Mouse (Mus musculus): ENCODE measurements around the gene Rln1. TPM values are rescaled to one million over a fixed set of nuclear protein-coding genes. Genes with fewer than 3 reads are reported as not detected.

Rln1 gene
- polyA plus RNA-seq, 1 experiment from 2014 or later, result 2.2 TPM

Other genes starting within 250 kb of the Rln1 start
- gene Rcl1, start 233.3 kb downstream of the Rln1 start, polyA plus RNA-seq (2015; fragmentation: Nextera tagmentation; extraction: Ambion mirVana), result 32.8 and 34.6 TPM in 2 replicates
- gene Jak2, start 82.8 kb downstream of the Rln1 start, polyA plus RNA-seq (2015; fragmentation: Nextera tagmentation; extraction: Ambion mirVana), result 12.5 TPM in 2 replicates
- 2.7 and 3.5 TPM in 2 replicates for gene Insl6, start 9.3 kb downstream of the Rln1 start, polyA plus RNA-seq (2015; fragmentation: Nextera tagmentation; extraction: Ambion mirVana)
- 92.6 and 99.2 TPM in 2 replicates for gene Plgrkt, start 32.7 kb upstream of the Rln1 start, polyA plus RNA-seq (2015; fragmentation: Nextera tagmentation; extraction: Ambion mirVana)
- gene Cd274, start 32.8 kb upstream of the Rln1 start, polyA plus RNA-seq (2015; fragmentation: Nextera tagmentation; extraction: Ambion mirVana), result 0.39 and 0.52 TPM in 2 replicates
- gene Pdcd1lg2, start 76.2 kb upstream of the Rln1 start, polyA plus RNA-seq (2015; fragmentation: Nextera tagmentation; extraction: Ambion mirVana), result not detected in 2 replicates
- gene Ric1, start 187.6 kb upstream of the Rln1 start, polyA plus RNA-seq (2015; fragmentation: Nextera tagmentation; extraction: Ambion mirVana), result 14.5 and 16.9 TPM in 2 replicates